Mouse (Mus musculus) lung, postnatal 0 days (tissue): ENCODE results near the gene Slc2a3.
A peak's percentile ranks its signal among the peaks of the same experiment; 100 is the strongest.

Experiments
- CTCF ChIP-seq: IDR thresholded peaks from 2 replicates; pipeline ENCODE4 v1.5.1; 2016; ENCODE audit warnings: antibody characterized with exemption, mild to moderate bottlenecking
- EP300 ChIP-seq: IDR thresholded peaks from 2 replicates; pipeline ENCODE4 v1.6.1; 2016; ENCODE audit warnings: antibody characterized with exemption, mild to moderate bottlenecking, control low read depth

DNA sequence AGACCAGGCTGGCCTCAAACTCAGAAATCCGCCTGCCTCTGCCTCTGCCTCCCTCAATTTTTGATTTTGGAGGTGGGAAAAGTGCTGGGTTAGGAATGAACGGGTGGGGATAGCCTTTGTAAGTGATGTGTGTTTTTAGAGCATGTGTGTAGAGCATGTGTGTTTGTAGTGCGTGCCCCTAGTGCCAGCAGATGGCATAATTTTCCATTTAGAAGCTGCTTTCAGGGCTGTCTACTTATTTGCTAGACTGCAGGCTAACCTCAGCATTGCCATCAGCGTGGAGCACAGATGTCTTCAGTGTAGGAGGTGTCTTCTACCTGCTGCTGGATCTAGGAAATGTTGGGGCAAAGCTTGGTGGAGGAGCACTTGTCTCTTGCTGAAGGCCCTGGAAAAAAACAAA is 92.6 kb downstream of the Slc2a3 start:
- TF ChIP-seq CTCF (0 out of 2 replicates have a peak, but pooled peaks have one; percentile 7), EP300 (no peak)
